Mouse (Mus musculus) T-cell, adult 2 months (primary cell): Measurements from ENCODE around the gene Klk13.
"Not testable (repeated sequence)": the region's sequence is repeated elsewhere in the genome, so short reads cannot be mapped to it uniquely, and the experiment has no call there.

ENCODE experiments used
- DNase-seq: peaks from one replicate; pipeline ENCODE4 v3.0.0; 2022; ENCODE audit warnings: low spot score

Gene Klk13

GRCm38 (mm10) chr7:43712267-43712666 is at the start of gene Klk13:
Klk13 (plus strand) TSS chr7:43712567.
- no peak for DNase-seq

- DNase-seq, result no peak
Observed at GRCm38 (mm10) chr7:43662804-43663203, 49.6 kb upstream of the Klk13 start.

- not testable (repeated sequence) for DNase-seq
Observed at GRCm38 (mm10) chr7:43667221-43667620, 45.1 kb upstream of the Klk13 start.

- DNase-seq, result peak; percentile 25
Observed at GRCm38 (mm10) chr7:43668582-43668981, 43.8 kb upstream of the Klk13 start.

- no peak for DNase-seq
Observed at GRCm38 (mm10) chr7:43671064-43671808, 41.1 kb upstream of the Klk13 start.

GRCm38 (mm10) chr7:43671809-43672580 is 40.4 kb upstream of the Klk13 start, which contains the start of gene Ctu1:
Ctu1 (plus strand) TSS chr7:43672016.
- peak; percentile 86 for DNase-seq

- no peak for DNase-seq
Observed at GRCm38 (mm10) chr7:43672581-43673260, 39.6 kb upstream of the Klk13 start.

GRCm38 (mm10) chr7:43675091-43675490 is 37.3 kb upstream of the Klk13 start:
- DNase-seq, result no peak

- DNase-seq, result peak; percentile 8
Observed at GRCm38 (mm10) chr7:43678517-43678916, 33.9 kb upstream of the Klk13 start.

- peak; percentile 50 for DNase-seq
Observed at GRCm38 (mm10) chr7:43680960-43681359, 31.4 kb upstream of the Klk13 start.

- not testable (repeated sequence) for DNase-seq
Observed at GRCm38 (mm10) chr7:43682511-43682910, 29.9 kb upstream of the Klk13 start.

GRCm38 (mm10) chr7:43685088-43685487 is 27.3 kb upstream of the Klk13 start:
- DNase-seq, result no peak

- DNase-seq, result no peak
Observed at GRCm38 (mm10) chr7:43690118-43690517, 22.2 kb upstream of the Klk13 start, which contains the start of gene Klk14. Klk14 (plus strand) TSS chr7:43690418.

GRCm38 (mm10) chr7:43710031-43710430 is 2.3 kb upstream of the Klk13 start:
- DNase-seq, result no peak

GRCm38 (mm10) chr7:43712917-43713316 is 550 bp downstream of the Klk13 start:
- no peak for DNase-seq

- DNase-seq, result no peak
Observed at GRCm38 (mm10) chr7:43713741-43714351, 1.5 kb downstream of the Klk13 start.

- DNase-seq, result no peak
Observed at GRCm38 (mm10) chr7:43747788-43748187, 35.4 kb downstream of the Klk13 start.

GRCm38 (mm10) chr7:43752806-43753205 is 40.4 kb downstream of the Klk13 start:
- DNase-seq, result no peak

GRCm38 (mm10) chr7:43766484-43766883 is 54.1 kb downstream of the Klk13 start:
- no peak for DNase-seq

GRCm38 (mm10) chr7:43768597-43768996 is 56.2 kb downstream of the Klk13 start, which contains the start of gene Klk12:
Klk12 (plus strand) TSS chr7:43768897.
- DNase-seq, result no peak

GRCm38 (mm10) chr7:43769636-43770035 is 57.3 kb downstream of the Klk13 start:
- DNase-seq, result no peak

GRCm38 (mm10) chr7:43770701-43771100 is 58.3 kb downstream of the Klk13 start:
- DNase-seq, result no peak
